Mouse (Mus musculus): ENCODE data around the gene Park7. TPM values are rescaled to one million over a fixed set of nuclear protein-coding genes. Genes with fewer than 3 reads are reported as not detected.

Park7 gene
- 185 TPM for polyA plus RNA-seq (2014; fragmentation: Illumina TruSeq; extraction: RNeasy Lipid Tissue Mini Kit (QIAGEN cat#74804); ENCODE audit: insufficient read depth, low read depth, low replicate concordance)

GRCm38 (mm10) chr4:150914290-150914733 lies at the start of gene Park7, which contains the start of gene Tnfrsf9:
TSS of gene Park7 (minus strand) at chr4:150914437.
TSS of gene Tnfrsf9 (plus strand) at chr4:150914562.

GRCm38 (mm10) chr4:150853680-150854461 lies 60.4 kb downstream of the Park7 start, which contains the start of gene Errfi1:
TSS of gene Errfi1 (plus strand) at chr4:150853919.

Other genes starting within 250 kb of the Park7 start
- gene Errfi1, start 60.5 kb downstream of the Park7 start, polyA plus RNA-seq (2014; fragmentation: Illumina TruSeq; extraction: RNeasy Lipid Tissue Mini Kit (QIAGEN cat#74804); ENCODE audit: insufficient read depth, low read depth, low replicate concordance), result 58.7 TPM
- gene Tnfrsf9, start 125 bp upstream of the Park7 start, polyA plus RNA-seq (2014; fragmentation: Illumina TruSeq; extraction: RNeasy Lipid Tissue Mini Kit (QIAGEN cat#74804); ENCODE audit: insufficient read depth, low read depth, low replicate concordance), result 0.81 TPM
- gene Uts2, start 82.7 kb upstream of the Park7 start, polyA plus RNA-seq (2014; fragmentation: Illumina TruSeq; extraction: RNeasy Lipid Tissue Mini Kit (QIAGEN cat#74804); ENCODE audit: insufficient read depth, low read depth, low replicate concordance), result not detected
- gene Per3, start 130.2 kb upstream of the Park7 start, polyA plus RNA-seq (2014; fragmentation: Illumina TruSeq; extraction: RNeasy Lipid Tissue Mini Kit (QIAGEN cat#74804); ENCODE audit: insufficient read depth, low read depth, low replicate concordance), result 3.8 TPM
- 85.7 TPM for gene Vamp3, start 143.5 kb upstream of the Park7 start, polyA plus RNA-seq (2014; fragmentation: Illumina TruSeq; extraction: RNeasy Lipid Tissue Mini Kit (QIAGEN cat#74804); ENCODE audit: insufficient read depth, low read depth, low replicate concordance)
- not detected for gene Gm13090, start 175.1 kb upstream of the Park7 start, polyA plus RNA-seq (2014; fragmentation: Illumina TruSeq; extraction: RNeasy Lipid Tissue Mini Kit (QIAGEN cat#74804); ENCODE audit: insufficient read depth, low read depth, low replicate concordance)

Measured in lung, adult 10 weeks (tissue).